ENCODE assay signal across 10 mouse cellular contexts in genomic region chr8:108847356-108847755, GRCm38 (mm10).
DNase-seq lines count a peak whose midpoint lies in the region; ATAC-seq and TF ChIP-seq lines count a peak whose summit lies in the region.
"Had no signal": no experiment of that assay in that cellular context is flagged by ENCODE, and none has a peak within 500 bp of the region (broad histone marks: within the 10 kb centered on the region; RNA-seq: fewer than 3 reads in every experiment).

No protein-coding gene starts in this region.

- H3K36me3 ChIP-seq in kidney, postnatal 0 days (ENCODE audit: insufficient read depth, low read length), result no peaks in the 10 kb centered on the region
- no peaks in the 10 kb centered on the region for H3K36me3 ChIP-seq in hindbrain, embryonic 16.5 days (ENCODE audit: control insufficient read depth, insufficient read depth, low read length)

- 0 out of 2 replicates have a peak, but pooled peaks cover 4% of the 10 kb centered on the region for H3K4me1 ChIP-seq in kidney, postnatal 0 days (replicated peaks; ENCODE audit: insufficient read depth, low read length)
- peaks cover 23% of the 10 kb centered on the region for H3K4me1 ChIP-seq in bone marrow macrophage, adult 2 months (ENCODE audit: control insufficient read depth, insufficient read depth, low read length)
- H3K4me1 ChIP-seq in hindbrain, embryonic 16.5 days (ENCODE audit: control insufficient read depth, insufficient read depth, low read depth, low read length), result peaks cover 5% of the 10 kb centered on the region

- no peak overlapping the region for H3K4me2 ChIP-seq in kidney, postnatal 0 days (ENCODE audit: low read length)
- H3K4me2 ChIP-seq in hindbrain, embryonic 16.5 days (ENCODE audit: low read length), result no peak overlapping the region

- no peaks in the 10 kb centered on the region for H3K9me3 ChIP-seq in kidney, postnatal 0 days (replicated peaks; ENCODE audit: low read length)
- no peaks in the 10 kb centered on the region for H3K9me3 ChIP-seq in hindbrain, embryonic 16.5 days (ENCODE audit: control insufficient read depth, low read length)
- H3K9me3 ChIP-seq: megakaryocyte, embryonic 14.5 days had no signal

- no peak overlapping the region for H3K27ac ChIP-seq in kidney, postnatal 0 days
- peak overlapping the region; percentile 75 for H3K27ac ChIP-seq in bone marrow macrophage, adult 2 months (ENCODE audit: insufficient read depth, low read depth, low read length)
- no peak overlapping the region for H3K27ac ChIP-seq in hindbrain, embryonic 16.5 days (ENCODE audit: low read depth, low read length)

- 44% methylated on average over 2 of the region's 2 CpGs for WGBS in kidney, postnatal 0 days
- 79% methylated on average over 2 of the region's 2 CpGs for WGBS in hindbrain, embryonic 16.5 days

- TF ChIP-seq POLR2A in bone marrow macrophage, adult 2 months (IDR thresholded peaks at IDR 0.05; ENCODE audit: borderline replicate concordance, low read depth, low read length), result no peak

- H3K9ac ChIP-seq in kidney, postnatal 0 days (ENCODE audit: low read depth, low read length), result no peak overlapping the region
- no peak overlapping the region for H3K9ac ChIP-seq in hindbrain, embryonic 16.5 days (ENCODE audit: low read depth, low read length)

- H3K4me3 ChIP-seq in kidney, postnatal 0 days (replicated peaks; ENCODE audit: low read depth, low read length), result no peak overlapping the region
- peak overlapping the region; percentile 46 for H3K4me3 ChIP-seq in bone marrow macrophage, adult 2 months (ENCODE audit: insufficient read depth, low read length)
- H3K4me3 ChIP-seq in hindbrain, embryonic 16.5 days (ENCODE audit: low read length), result no peak overlapping the region
- H3K4me3 ChIP-seq: megakaryocyte, embryonic 14.5 days had no signal

- TF ChIP-seq CTCF in kidney, postnatal 0 days (IDR thresholded peaks at IDR 0.05; ENCODE audit: low read depth), result 0 out of 2 replicates have a peak, but pooled peaks have one; percentile 14
- 0 out of 2 replicates have a peak, but pooled peaks have one; percentile 29 for TF ChIP-seq CTCF in bone marrow macrophage, adult 2 months (IDR thresholded peaks at IDR 0.05; ENCODE audit: low read depth, low read length)

- H3K27me3 ChIP-seq in kidney, postnatal 0 days (ENCODE audit: insufficient read depth, low read length), result no peaks in the 10 kb centered on the region
- no peaks in the 10 kb centered on the region for H3K27me3 ChIP-seq in hindbrain, embryonic 16.5 days (replicated peaks; ENCODE audit: control insufficient read depth, insufficient read depth, low read length)
- H3K27me3 ChIP-seq: megakaryocyte, embryonic 14.5 days had no signal

- peak; percentile 36; the same call in 1 of the 2 replicates for ATAC-seq in kidney, postnatal 0 days (replicated peaks; ENCODE audit: low FRiP score, low read depth)
- ATAC-seq in megakaryocyte, adult 5-6 weeks (ENCODE audit: poor library complexity, severe bottlenecking), result peak; percentile 64
- ATAC-seq in hindbrain, embryonic 16.5 days, result no peak

- peak; percentile 48 for DNase-seq in kidney, postnatal 0 days (ENCODE audit: low spot score)
- DNase-seq in kidney, postnatal 10 days, result no peak
- peak; percentile 58 for DNase-seq in thymus, postnatal 14 days
- DNase-seq in cerebellum, adult 18-20 months, result no peak
- DNase-seq in gastrocnemius, postnatal 4 days (ENCODE audit: low spot score in 2 of 2), result no peak
- DNase-seq: cerebellum, adult 8-10 months had no signal

Comparison
In these comparisons a context has a peak if more than half of its experiments do, and no peak if none do; other contexts are left out.
1. DNase-seq: peak in kidney, postnatal 0 days (single experiment) and thymus, postnatal 14 days (single experiment); none in kidney, postnatal 10 days (single experiment), cerebellum, adult 18-20 months (0 of 2) and gastrocnemius, postnatal 4 days (0 of 2).